Mouse (Mus musculus) myocyte (in vitro differentiated cells): ENCODE measurements around the gene Smim22.

Source experiments
- E2F4 ChIP-seq: IDR thresholded peaks from one replicate; pipeline ENCODE4 v1.6.1; 2011; ENCODE audit warnings: mild to moderate bottlenecking, control low read depth, moderate library complexity; ENCODE audit not compliant: insufficient read depth
- MAX ChIP-seq: IDR thresholded peaks from one replicate; pipeline ENCODE4 v1.6.1; 2011; ENCODE audit warnings: low read depth, mild to moderate bottlenecking, control low read depth
- POLR2A ChIP-seq: IDR thresholded peaks from one replicate; pipeline ENCODE4 v1.6.1; 2011; ENCODE audit warnings: low read depth, mild to moderate bottlenecking, control low read depth, moderate library complexity; ENCODE audit not compliant: insufficient read length
- TCF12 ChIP-seq: IDR thresholded peaks from one replicate; pipeline ENCODE4 v1.6.1; 2011; ENCODE audit warnings: mild to moderate bottlenecking, control low read depth; ENCODE audit not compliant: poor library complexity, insufficient read depth, severe bottlenecking

DNA sequence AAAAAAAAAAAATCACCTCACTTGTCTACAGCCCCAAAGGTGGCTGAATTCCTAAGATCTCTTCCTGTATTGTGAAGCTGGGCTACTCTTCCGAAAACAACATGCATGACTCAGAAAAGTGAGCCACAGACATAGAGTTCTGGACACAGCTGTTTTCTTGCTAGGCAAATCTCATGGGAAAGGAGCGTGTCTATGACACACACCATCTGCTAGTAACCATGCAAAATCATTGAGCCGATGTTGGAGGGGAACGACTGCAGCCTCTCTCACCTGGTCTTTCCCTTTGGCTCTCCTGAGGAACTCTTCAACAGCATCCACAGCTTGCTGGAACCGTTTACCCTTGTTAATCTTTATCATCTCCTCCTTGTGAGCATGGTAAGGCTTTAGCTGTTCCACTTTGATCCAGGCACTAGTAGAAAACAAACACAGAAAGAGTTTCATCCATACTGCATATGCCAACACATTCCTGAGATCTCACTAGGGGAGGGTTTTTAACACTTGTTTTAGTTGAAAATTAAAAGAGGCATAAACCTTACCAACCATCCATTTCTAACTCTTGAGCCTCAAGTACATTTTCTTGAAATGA lies 29.7 kb downstream of the Smim22 start:
- TF ChIP-seq TCF12 (no peak), POLR2A (no peak), MAX (no peak), E2F4 (no peak)
